Mouse (Mus musculus) limb, embryonic 15.5 days (tissue): ENCODE measurements at regions not wholly inside any gene's neighbourhood (a gene's known extent, or its start where the extent isn't known, plus 50 kb on each side); places are given as distances from the start of the nearest gene placed in this dataset.

Experiments
- ATAC-seq: fragments of 200-750 bp; cut with Nextera tagmentation; 2 replicates; pipeline ENCODE4 v1.8.0; 2017; ENCODE audit warnings: low read depth, moderate TSS enrichment; ENCODE audit not compliant: insufficient number of reproducible peaks, low FRiP score, low TSS enrichment
- H3K27ac ChIP-seq: fragments of 300-500 bp; sonication (generic); 2 replicates; pipeline ENCODE4 v1.5.1; 2015; ENCODE audit warnings: moderate library complexity, mild to moderate bottlenecking, inconsistent platforms
- H3K27me3 ChIP-seq: fragments of 300-500 bp; sonication (generic); 2 replicates; pipeline ENCODE4 v1.6.1; 2015; ENCODE audit warnings: inconsistent platforms
- H3K36me3 ChIP-seq: fragments of 300-500 bp; sonication (generic); 2 replicates; pipeline ENCODE4 v1.6.1; 2015; ENCODE audit warnings: inconsistent platforms
- H3K4me1 ChIP-seq: fragments of 300-500 bp; sonication (generic); 2 replicates; pipeline ENCODE4 v1.6.1; 2015; ENCODE audit warnings: inconsistent platforms
- H3K4me2 ChIP-seq: fragments of 300-500 bp; sonication (generic); 2 replicates; pipeline ENCODE4 v1.6.1; 2015; ENCODE audit warnings: mild to moderate bottlenecking, inconsistent platforms
- H3K4me3 ChIP-seq: fragments of 300-500 bp; sonication (generic); 2 replicates; pipeline ENCODE4 v1.5.1; 2015; ENCODE audit warnings: mild to moderate bottlenecking, inconsistent platforms
- H3K9ac ChIP-seq: fragments of 300-500 bp; sonication (generic); 2 replicates; pipeline ENCODE4 v1.6.1; 2015; ENCODE audit warnings: inconsistent platforms
- H3K9me3 ChIP-seq: fragments of 300-500 bp; sonication (generic); 2 replicates; pipeline ENCODE4 v1.6.1; 2016; ENCODE audit warnings: inconsistent platforms
- WGBS: fragments of 180-500 bp; shearing (Covaris S2); methylation state at CpG from one replicate; pipeline ENCODE4 v1.1.7; 2015; 5-methylcytosine and 5-hydroxymethylcytosine counted together

DNA sequence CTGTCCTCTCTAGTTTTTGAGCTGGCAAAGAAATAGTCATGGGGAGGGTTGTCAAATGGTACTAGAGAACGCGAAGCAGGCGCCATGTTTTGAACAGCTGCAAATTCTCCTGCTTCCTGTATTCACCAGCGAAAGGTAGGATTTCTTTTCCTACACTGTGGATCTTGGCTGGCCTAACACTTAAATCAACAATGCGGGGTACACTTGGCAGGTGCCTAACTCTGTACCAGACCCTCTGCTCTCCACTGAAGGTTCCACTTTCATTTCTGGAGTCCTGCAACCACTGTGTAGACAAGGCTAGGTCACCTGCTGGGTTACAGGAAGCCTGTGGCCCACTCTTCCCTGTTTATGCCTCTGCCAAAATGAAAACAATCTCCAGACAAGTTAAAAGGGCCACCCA, 239.6 kb downstream of the Cxcl12 start:
- Histone ChIP-seq H3K36me3 (no peaks in the 10 kb centered on the region), H3K27ac (no peak overlapping the region), H3K27me3 (0 out of 2 replicates have a peak, but pooled peaks cover 11% of the 10 kb centered on the region), H3K9ac (no peak overlapping the region), H3K4me2 (no peak overlapping the region), H3K4me3 (no peak overlapping the region), H3K4me1 (peaks cover 34% of the 10 kb centered on the region), H3K9me3 (no peaks in the 10 kb centered on the region)
- peak; percentile 52; the same call in 1 of the 2 replicates for ATAC-seq
- WGBS, result 32% methylated on average over 5 of the region's 5 CpGs

DNA sequence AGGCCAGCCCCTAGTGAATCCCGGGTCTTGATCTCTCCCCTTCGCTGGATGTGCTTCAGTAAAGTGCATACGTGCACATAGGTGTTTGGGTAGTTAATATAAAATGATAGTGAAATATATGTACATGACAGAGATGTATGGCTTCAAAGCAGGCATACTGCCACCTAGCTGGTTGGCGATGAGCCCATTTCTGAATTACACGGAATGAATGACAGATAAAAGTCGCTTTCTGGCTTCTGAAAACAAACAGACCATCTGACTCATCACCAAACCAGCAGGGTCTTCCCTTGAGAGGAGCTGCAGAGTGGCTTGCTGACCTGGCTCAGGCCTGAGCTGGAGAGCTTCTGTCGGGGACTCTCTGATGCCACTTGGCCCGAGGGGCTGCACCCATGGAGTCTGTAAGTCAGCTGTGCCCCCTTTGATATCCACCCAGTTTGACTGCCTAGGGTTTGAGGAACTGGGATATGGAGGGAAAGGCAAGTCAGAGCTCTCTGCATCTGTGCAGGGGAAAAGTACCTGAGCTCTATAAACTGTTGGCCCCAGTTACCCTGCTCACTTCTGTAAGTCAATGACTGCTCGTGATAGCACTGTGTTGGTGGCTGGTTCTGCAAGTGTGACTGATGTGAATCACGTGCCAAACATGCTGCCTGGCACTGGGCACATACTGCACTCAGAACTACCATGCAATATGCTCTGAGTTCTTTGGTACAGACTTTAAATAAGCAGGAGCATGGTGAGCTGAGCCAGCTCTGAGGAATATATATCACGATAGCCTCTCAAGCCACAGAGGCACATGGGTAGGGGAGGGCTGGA, 240.8 kb downstream of the Cxcl12 start:
- H3K4me3 ChIP-seq, result no peak overlapping the region
- peaks cover 11% of the 10 kb centered on the region; the same call in 1 of the 2 replicates for H3K27me3 ChIP-seq
- no peak overlapping the region for H3K27ac ChIP-seq
- 58% methylated on average over 11 of the region's 11 CpGs for WGBS
- peaks cover 34% of the 10 kb centered on the region for H3K4me1 ChIP-seq
- H3K4me2 ChIP-seq, result no peak overlapping the region
- H3K9me3 ChIP-seq, result no peaks in the 10 kb centered on the region
- no peaks in the 10 kb centered on the region for H3K36me3 ChIP-seq
- no peak overlapping the region for H3K9ac ChIP-seq
- ATAC-seq, result no peak

GRCm38 (mm10) chr6:117414926-117415325, 246.6 kb downstream of the Cxcl12 start:
- peaks cover 5% of the 10 kb centered on the region; the same call in 1 of the 2 replicates for H3K4me1 ChIP-seq
- H3K4me2 ChIP-seq, result no peak overlapping the region
- H3K4me3 ChIP-seq, result no peak overlapping the region
- H3K9ac ChIP-seq, result no peak overlapping the region
- no peaks in the 10 kb centered on the region for H3K9me3 ChIP-seq
- H3K36me3 ChIP-seq, result no peaks in the 10 kb centered on the region
- no peak for ATAC-seq
- WGBS, result 59% methylated on average over 5 of the region's 5 CpGs
- H3K27ac ChIP-seq, result 0 out of 2 replicates have a peak overlapping the region, but pooled peaks have one; percentile 14
- peaks cover 5% of the 10 kb centered on the region; the same call in 1 of the 2 replicates for H3K27me3 ChIP-seq

GRCm38 (mm10) chr6:117415901-117416300, 247.6 kb downstream of the Cxcl12 start:
- Histone ChIP-seq H3K27me3 (no peaks in the 10 kb centered on the region; the same call in 1 of the 2 replicates), H3K9ac (no peak overlapping the region), H3K27ac (no peak overlapping the region), H3K4me3 (no peak overlapping the region), H3K4me1 (peaks cover 5% of the 10 kb centered on the region; the same call in 1 of the 2 replicates), H3K4me2 (no peak overlapping the region), H3K9me3 (no peaks in the 10 kb centered on the region), H3K36me3 (no peaks in the 10 kb centered on the region)
- ATAC-seq, result no peak
- WGBS, result 89% methylated on average over 6 of the region's 6 CpGs

GRCm38 (mm10) chr6:117416461-117416860, 248.1 kb downstream of the Cxcl12 start:
- Histone ChIP-seq H3K4me2 (no peak overlapping the region), H3K36me3 (no peaks in the 10 kb centered on the region), H3K9ac (no peak overlapping the region), H3K9me3 (no peaks in the 10 kb centered on the region), H3K27me3 (no peaks in the 10 kb centered on the region; the same call in 1 of the 2 replicates), H3K4me1 (peaks cover 5% of the 10 kb centered on the region; the same call in 1 of the 2 replicates), H3K4me3 (no peak overlapping the region), H3K27ac (no peak overlapping the region)
- 66% methylated on average over 5 of the region's 5 CpGs for WGBS
- no peak for ATAC-seq

DNA sequence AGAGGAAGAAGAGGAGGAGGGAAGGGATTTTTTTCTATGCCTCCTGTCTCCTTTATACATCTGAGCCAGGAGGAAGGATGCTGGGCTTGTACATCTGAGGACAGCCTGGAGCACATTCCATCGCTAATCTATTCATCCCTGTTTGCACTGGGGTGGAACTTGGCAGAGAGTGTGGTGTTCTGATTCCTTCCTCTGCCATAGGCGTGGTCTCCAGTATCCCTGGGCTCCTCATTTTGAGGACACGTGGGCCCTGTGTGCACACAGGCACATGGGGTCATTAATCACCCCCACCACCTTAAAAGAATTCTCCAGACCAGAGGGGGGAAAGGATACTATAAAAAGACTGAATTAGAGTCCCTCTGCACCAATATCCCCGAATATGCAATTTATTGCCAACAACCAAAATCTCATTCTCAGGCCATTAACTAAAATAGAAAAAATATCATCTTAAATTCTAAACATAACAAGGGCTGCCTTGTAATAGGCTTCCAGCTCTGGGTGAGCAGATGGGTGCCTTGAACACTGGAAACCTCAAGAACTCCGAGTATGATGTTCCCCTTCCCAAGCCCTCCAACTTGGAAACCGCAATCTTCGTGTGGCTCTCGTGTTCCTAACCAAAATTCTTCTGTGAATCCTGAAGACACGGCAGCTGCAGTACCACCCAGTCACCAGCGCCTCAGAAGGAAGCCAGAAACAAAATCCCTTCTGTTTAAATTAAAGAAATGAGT, 254.7 kb downstream of the Cxcl12 start:
- no peaks in the 10 kb centered on the region for H3K9me3 ChIP-seq
- peaks cover 22% of the 10 kb centered on the region for H3K4me1 ChIP-seq
- H3K4me3 ChIP-seq, result no peak overlapping the region
- no peak overlapping the region for H3K4me2 ChIP-seq
- no peaks in the 10 kb centered on the region for H3K27me3 ChIP-seq
- 32% methylated on average over 10 of the region's 10 CpGs for WGBS
- ATAC-seq, result peak; percentile 67; the same call in 1 of the 2 replicates
- no peak overlapping the region for H3K9ac ChIP-seq
- 0 out of 2 replicates have a peak overlapping the region, but pooled peaks have one; percentile 11 for H3K27ac ChIP-seq
- H3K36me3 ChIP-seq, result no peaks in the 10 kb centered on the region

GRCm38 (mm10) chr6:117426363-117426762, 258.0 kb downstream of the Cxcl12 start:
- no peak overlapping the region for H3K27ac ChIP-seq
- H3K4me2 ChIP-seq, result no peak overlapping the region
- peaks cover 38% of the 10 kb centered on the region for H3K4me1 ChIP-seq
- H3K27me3 ChIP-seq, result 0 out of 2 replicates have a peak, but pooled peaks cover 7% of the 10 kb centered on the region
- H3K9me3 ChIP-seq, result no peaks in the 10 kb centered on the region
- WGBS, result 88% methylated on average over 5 of the region's 5 CpGs
- H3K9ac ChIP-seq, result no peak overlapping the region
- no peak overlapping the region for H3K4me3 ChIP-seq
- H3K36me3 ChIP-seq, result no peaks in the 10 kb centered on the region
- ATAC-seq, result no peak

DNA sequence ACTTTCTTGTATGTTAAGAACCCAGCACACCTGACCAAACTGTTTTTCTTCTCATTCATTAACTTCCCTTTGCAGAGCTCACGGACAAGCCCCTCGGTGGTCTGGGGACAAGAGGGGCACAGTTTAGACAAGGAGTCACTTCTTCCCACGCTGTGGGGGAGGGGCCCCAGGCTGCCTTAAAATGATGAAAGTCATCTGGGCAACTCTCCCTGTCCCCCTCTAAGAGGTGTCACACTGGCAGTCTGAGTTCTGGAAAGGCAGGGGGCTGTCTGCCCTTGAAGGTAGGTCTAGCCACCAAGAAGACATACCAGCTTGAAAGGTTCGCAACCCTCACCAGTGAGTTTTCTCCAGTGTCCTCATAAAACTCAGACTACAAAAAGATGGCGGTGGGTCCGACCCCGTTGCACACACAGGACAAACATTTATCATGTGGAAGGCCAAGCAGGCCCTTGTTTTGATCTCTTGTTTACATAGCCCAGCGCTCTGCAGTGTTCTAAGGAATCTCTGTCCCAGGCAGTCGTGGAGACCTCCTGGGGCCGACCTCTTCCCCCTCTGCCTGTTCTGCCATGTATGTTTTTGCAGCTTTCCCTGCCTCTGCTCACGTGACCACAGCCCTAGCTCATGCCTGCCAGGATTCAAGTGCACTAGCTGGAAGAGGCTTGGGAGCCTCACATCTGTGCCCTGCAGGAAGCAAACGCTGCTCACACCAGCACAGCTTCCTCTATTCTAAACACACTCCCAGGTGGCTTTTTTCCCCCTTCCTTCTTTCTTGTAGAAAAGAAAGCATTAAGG, 259.2 kb downstream of the Cxcl12 start:
- no peaks in the 10 kb centered on the region for H3K36me3 ChIP-seq
- no peak overlapping the region for H3K4me3 ChIP-seq
- no peaks in the 10 kb centered on the region for H3K9me3 ChIP-seq
- no peak overlapping the region for H3K4me2 ChIP-seq
- 0 out of 2 replicates have a peak, but pooled peaks cover 9% of the 10 kb centered on the region for H3K27me3 ChIP-seq
- H3K9ac ChIP-seq, result no peak overlapping the region
- 28% methylated on average over 12 of the region's 12 CpGs for WGBS
- ATAC-seq, result no peak
- peaks cover 42% of the 10 kb centered on the region for H3K4me1 ChIP-seq
- no peak overlapping the region for H3K27ac ChIP-seq

- Histone ChIP-seq H3K36me3 (no peaks in the 10 kb centered on the region), H3K4me1 (peaks cover 34% of the 10 kb centered on the region), H3K4me3 (no peak overlapping the region), H3K27ac (no peak overlapping the region), H3K9ac (no peak overlapping the region), H3K27me3 (0 out of 2 replicates have a peak, but pooled peaks cover 9% of the 10 kb centered on the region), H3K4me2 (no peak overlapping the region), H3K9me3 (no peaks in the 10 kb centered on the region)
- no peak for ATAC-seq
- WGBS, result 51% methylated on average over 11 of the region's 11 CpGs
Measured at GRCm38 (mm10) chr6:117428441-117428840, 260.1 kb downstream of the Cxcl12 start.

DNA sequence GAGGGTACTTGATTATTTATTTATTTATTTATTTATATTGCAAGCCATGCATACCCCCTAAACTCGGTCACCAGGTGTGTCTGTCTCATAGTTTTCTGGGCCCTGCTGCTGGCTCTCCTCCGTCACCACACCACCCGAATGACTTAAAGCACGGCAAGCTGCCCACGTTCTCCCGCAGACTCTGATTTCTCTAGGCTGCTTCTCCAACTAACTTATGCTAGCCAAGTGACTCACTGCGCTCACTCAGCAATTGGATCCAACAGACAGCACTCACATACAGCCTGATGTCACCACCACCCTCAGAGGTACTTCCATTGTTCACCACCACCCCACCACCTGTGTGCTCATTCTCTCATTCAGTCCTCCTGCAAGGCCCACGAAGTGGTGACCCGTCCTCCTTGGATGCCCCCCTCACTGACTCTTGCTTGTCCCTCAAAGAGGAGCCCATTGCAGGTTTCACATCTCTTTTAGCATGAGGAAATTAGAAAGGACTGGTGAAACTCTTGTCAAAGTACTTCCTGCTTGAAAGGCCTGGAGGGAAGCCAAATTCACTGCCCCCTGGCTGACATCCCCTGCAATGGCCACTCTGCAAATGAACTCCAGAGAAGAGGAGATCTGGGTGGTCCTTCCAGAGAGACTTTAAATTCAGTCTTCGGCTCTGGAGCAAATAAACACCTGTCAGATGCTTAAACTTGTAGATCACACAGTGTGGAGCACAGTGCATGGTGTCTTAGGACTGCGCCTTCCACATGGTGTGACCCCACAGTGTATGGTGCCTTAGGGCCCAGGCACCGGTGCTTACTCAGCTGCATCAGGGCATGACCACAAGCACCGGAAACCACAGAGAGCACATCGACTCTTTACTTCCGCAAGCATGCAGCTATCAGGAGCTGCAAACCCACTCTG, 262.8 kb downstream of the Cxcl12 start:
- WGBS, result 62% methylated on average over 15 of the region's 15 CpGs
- H3K27ac ChIP-seq, result no peak overlapping the region
- no peak overlapping the region for H3K9ac ChIP-seq

More for the DNA sequence above, 262.8 kb downstream of the Cxcl12 start:
- no peak overlapping the region for H3K4me3 ChIP-seq
- no peak overlapping the region for H3K4me2 ChIP-seq
- no peaks in the 10 kb centered on the region for H3K36me3 ChIP-seq
- no peak for ATAC-seq
- H3K27me3 ChIP-seq, result 0 out of 2 replicates have a peak, but pooled peaks cover 9% of the 10 kb centered on the region
- H3K9me3 ChIP-seq, result no peaks in the 10 kb centered on the region
- peaks cover 34% of the 10 kb centered on the region for H3K4me1 ChIP-seq
